Mouse (Mus musculus) embryonic facial prominence, embryonic 15.5 days (tissue): ENCODE measurements around the gene Pamr1. TPM values are rescaled to one million over a fixed set of nuclear protein-coding genes. Genes with fewer than 3 reads are reported as not detected.

Source experiments
- ATAC-seq: fragments of 200-750 bp; cut with Nextera tagmentation; 2 replicates; pipeline ENCODE4 v1.8.0; 2017; ENCODE audit warnings: low read depth, moderate TSS enrichment; ENCODE audit not compliant: insufficient number of reproducible peaks, low FRiP score, low TSS enrichment
- H3K27ac ChIP-seq: fragments of 300-500 bp; sonication (generic); replicated peaks from 2 replicates; pipeline ENCODE4 v1.5.1; 2015; ENCODE audit warnings: mild to moderate bottlenecking, inconsistent platforms
- H3K27me3 ChIP-seq: fragments of 300-500 bp; sonication (generic); 2 replicates; pipeline ENCODE4 v1.6.1; 2015; ENCODE audit warnings: inconsistent platforms
- H3K36me3 ChIP-seq: fragments of 300-500 bp; sonication (generic); 2 replicates; pipeline ENCODE4 v1.6.1; 2015; ENCODE audit warnings: mild to moderate bottlenecking, inconsistent platforms
- H3K4me1 ChIP-seq: fragments of 300-500 bp; sonication (generic); 2 replicates; pipeline ENCODE4 v1.6.1; 2015; ENCODE audit warnings: inconsistent platforms
- H3K4me2 ChIP-seq: fragments of 300-500 bp; sonication (generic); replicated peaks from 2 replicates; pipeline ENCODE4 v1.6.1; 2015; ENCODE audit warnings: mild to moderate bottlenecking, inconsistent platforms
- H3K4me3 ChIP-seq: fragments of 300-500 bp; sonication (generic); replicated peaks from 2 replicates; pipeline ENCODE4 v1.5.1; 2015; ENCODE audit warnings: mild to moderate bottlenecking, inconsistent platforms
- H3K9ac ChIP-seq: fragments of 300-500 bp; sonication (generic); 2 replicates; pipeline ENCODE4 v1.6.1; 2015; ENCODE audit warnings: inconsistent platforms
- H3K9me3 ChIP-seq: fragments of 300-500 bp; sonication (generic); replicated peaks from 2 replicates; pipeline ENCODE4 v1.6.1; 2016; ENCODE audit warnings: inconsistent platforms
- WGBS: fragments of 180-500 bp; shearing (Covaris S2); methylation state at CpG from one replicate; pipeline ENCODE4 v1.1.7; 2015; 5-methylcytosine and 5-hydroxymethylcytosine counted together
- polyA plus RNA-seq: library from polyadenylated mRNA; unstranded; fragments of >200 nt; fragmentation: Nextera tagmentation; extraction: Ambion mirVana; gene quantifications from 2 replicates; pipeline ENCODE4 v1.2.1, GENCODE M21; 2015

Pamr1 gene
- polyA plus RNA-seq, 1 experiment from 2014 or later: 18.8 TPM

DNA sequence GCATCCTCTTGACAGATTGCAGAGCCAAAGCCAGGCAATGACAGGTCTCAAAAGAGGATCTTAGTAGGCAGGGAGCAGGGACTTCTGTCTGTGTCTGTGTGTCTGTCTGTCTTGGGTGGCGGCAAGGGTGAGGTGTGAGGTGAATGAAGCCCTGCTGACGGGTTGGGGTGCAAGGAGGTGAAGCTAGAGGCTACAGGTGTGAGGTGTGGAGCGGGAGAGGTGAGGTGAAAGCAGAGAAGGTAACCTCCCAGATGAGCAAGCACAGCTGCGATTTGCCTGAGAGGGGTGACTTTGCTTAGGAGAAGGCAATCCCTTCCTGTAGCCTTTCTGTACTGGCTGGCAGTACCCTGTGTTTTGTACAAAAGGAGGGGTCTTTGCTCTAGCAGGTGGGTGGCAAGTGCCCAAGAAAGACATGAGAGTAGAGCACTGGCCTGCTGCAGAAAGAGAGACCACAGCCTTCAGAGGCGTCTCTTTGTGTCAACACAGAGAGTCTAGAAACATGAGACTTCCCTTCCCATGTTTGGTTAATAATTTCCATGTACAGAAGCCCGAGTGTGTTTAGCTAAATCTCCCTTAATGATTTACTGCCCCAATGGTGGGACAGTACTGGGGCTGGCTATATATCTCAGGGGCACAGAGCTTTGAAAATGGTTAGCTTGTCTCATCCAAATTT, 1.2 kb downstream of the Pamr1 start:
- Histone ChIP-seq H3K4me2 (peak overlapping the region; percentile 54), H3K27me3 (peaks cover 12% of the 10 kb centered on the region), H3K27ac (no peak overlapping the region), H3K9ac (no peak overlapping the region), H3K4me1 (peaks cover 31% of the 10 kb centered on the region), H3K36me3 (no peaks in the 10 kb centered on the region), H3K4me3 (peak overlapping the region; percentile 38), H3K9me3 (no peaks in the 10 kb centered on the region)
- ATAC-seq: no peak
- WGBS: 25% methylated on average over 6 of the region's 6 CpGs

GRCm38 (mm10) chr2:102551594-102551993, 1.8 kb downstream of the Pamr1 start:
- Histone ChIP-seq H3K36me3 (no peaks in the 10 kb centered on the region), H3K27ac (no peak overlapping the region)

GRCm38 (mm10) chr2:102552095-102552537, 2.3 kb downstream of the Pamr1 start:
- peaks cover 12% of the 10 kb centered on the region for H3K27me3 ChIP-seq
- no peak overlapping the region; the same call in 1 of the 2 replicates for H3K4me2 ChIP-seq
- 0 out of 2 replicates have a peak, but pooled peaks have one; percentile 22 for ATAC-seq

More at GRCm38 (mm10) chr2:102551594-102551993, 1.8 kb downstream of the Pamr1 start:
- no peak for ATAC-seq
- Histone ChIP-seq H3K9me3 (no peaks in the 10 kb centered on the region), H3K4me1 (peaks cover 31% of the 10 kb centered on the region), H3K4me2 (peak overlapping the region; percentile 54; the same call in 1 of the 2 replicates), H3K9ac (no peak overlapping the region), H3K27me3 (peaks cover 12% of the 10 kb centered on the region), H3K4me3 (no peak overlapping the region)
- WGBS: 28% methylated on average over 3 of the region's 3 CpGs

DNA sequence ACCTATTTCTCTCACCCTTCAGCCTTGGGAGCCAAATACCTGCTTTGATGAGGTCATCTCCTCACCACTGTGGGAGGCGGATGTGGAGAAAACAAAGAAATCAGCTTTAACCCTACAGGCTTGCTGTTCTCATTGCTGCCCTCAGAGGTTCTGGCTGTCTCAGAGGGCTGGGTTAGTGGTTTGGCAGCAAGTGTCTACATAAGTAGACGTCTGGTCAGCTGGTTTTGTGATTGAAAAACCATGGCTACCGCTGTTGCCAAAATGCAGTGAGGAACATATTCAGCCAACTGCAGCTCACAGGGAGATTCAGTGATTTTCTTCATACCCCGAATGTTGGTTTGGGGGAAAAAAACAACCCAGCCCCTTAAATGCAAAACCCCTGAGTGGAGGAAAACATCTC, 7.3 kb downstream of the Pamr1 start:
- WGBS: 51% methylated on average over 4 of the region's 4 CpGs
- Histone ChIP-seq H3K36me3 (no peaks in the 10 kb centered on the region), H3K4me2 (no peak overlapping the region), H3K27me3 (no peaks in the 10 kb centered on the region), H3K9ac (no peak overlapping the region), H3K4me1 (peaks cover 6% of the 10 kb centered on the region; the same call in 1 of the 2 replicates), H3K27ac (no peak overlapping the region), H3K9me3 (no peaks in the 10 kb centered on the region), H3K4me3 (no peak overlapping the region)
- ATAC-seq: 0 out of 2 replicates have a peak, but pooled peaks have one; percentile 51

More at GRCm38 (mm10) chr2:102552095-102552537, 2.3 kb downstream of the Pamr1 start:
- WGBS: 6% methylated on average over 5 of the region's 5 CpGs
- Histone ChIP-seq H3K36me3 (no peaks in the 10 kb centered on the region), H3K4me1 (peaks cover 31% of the 10 kb centered on the region), H3K9ac (no peak overlapping the region), H3K4me3 (no peak overlapping the region), H3K27ac (no peak overlapping the region), H3K9me3 (no peaks in the 10 kb centered on the region)

DNA sequence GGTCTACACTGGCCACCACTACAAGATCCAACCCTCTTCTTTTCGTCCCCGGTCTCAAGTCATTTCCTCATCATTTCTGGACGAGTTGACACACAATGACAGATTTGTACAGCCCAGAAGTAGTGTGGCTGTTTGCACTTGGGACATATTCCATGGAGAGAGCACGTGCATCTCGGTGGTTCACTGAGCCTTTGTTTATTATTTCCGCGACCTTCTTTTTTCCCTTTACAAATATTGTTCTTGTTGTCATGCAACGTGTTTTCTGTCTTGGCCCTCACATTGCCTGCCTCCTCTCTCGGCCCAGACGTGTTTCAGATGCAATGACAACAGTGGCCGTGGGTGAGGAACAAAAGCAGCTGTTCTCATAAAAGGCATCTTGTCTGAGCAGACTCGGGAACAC, 9.2 kb downstream of the Pamr1 start:
- Histone ChIP-seq H3K9ac (no peak overlapping the region), H3K9me3 (no peaks in the 10 kb centered on the region), H3K4me1 (no peaks in the 10 kb centered on the region), H3K27me3 (no peaks in the 10 kb centered on the region), H3K4me3 (no peak overlapping the region), H3K4me2 (no peak overlapping the region), H3K36me3 (no peaks in the 10 kb centered on the region), H3K27ac (no peak overlapping the region)
- no peak for ATAC-seq
- whole genome bisulfite sequencing: 79% methylated on average over 12 of the region's 12 CpGs

- ATAC-seq: no peak
- 61% methylated on average over 1 of the region's 1 CpGs for whole genome bisulfite sequencing
- Histone ChIP-seq H3K4me2 (no peak overlapping the region), H3K27me3 (no peaks in the 10 kb centered on the region), H3K27ac (no peak overlapping the region), H3K36me3 (no peaks in the 10 kb centered on the region), H3K4me1 (no peaks in the 10 kb centered on the region), H3K4me3 (no peak overlapping the region), H3K9me3 (no peaks in the 10 kb centered on the region), H3K9ac (no peak overlapping the region)
Measured at GRCm38 (mm10) chr2:102563848-102564247, 14.0 kb downstream of the Pamr1 start.

GRCm38 (mm10) chr2:102579248-102579647, 29.4 kb downstream of the Pamr1 start:
- WGBS: 70% methylated on average over 4 of the region's 4 CpGs
- Histone ChIP-seq H3K9me3 (no peaks in the 10 kb centered on the region), H3K4me1 (no peaks in the 10 kb centered on the region), H3K27me3 (no peaks in the 10 kb centered on the region), H3K36me3 (no peaks in the 10 kb centered on the region), H3K4me2 (no peak overlapping the region), H3K27ac (no peak overlapping the region), H3K9ac (no peak overlapping the region), H3K4me3 (no peak overlapping the region)
- no peak for ATAC-seq

DNA sequence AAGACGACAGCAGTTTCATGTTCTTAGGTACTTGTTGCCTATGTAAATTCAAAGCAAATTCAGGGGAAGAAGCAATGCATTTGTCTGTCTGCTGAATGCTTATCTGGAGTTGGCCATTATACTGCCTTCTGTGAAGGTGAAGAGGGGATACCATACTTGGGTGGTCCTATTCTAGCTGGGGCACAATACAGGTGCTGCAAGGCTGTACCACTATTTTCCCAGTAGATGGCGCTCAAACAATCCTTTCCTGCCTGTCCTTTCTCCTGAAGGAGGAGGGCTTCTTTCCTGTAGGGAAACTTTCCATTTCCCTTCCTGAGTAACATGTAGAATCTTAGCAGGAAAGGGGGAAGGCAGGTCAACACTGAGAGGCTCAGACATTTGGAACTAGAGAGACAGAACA, 40.2 kb downstream of the Pamr1 start:
- Histone ChIP-seq H3K27ac (no peak overlapping the region), H3K4me2 (no peak overlapping the region), H3K9me3 (no peaks in the 10 kb centered on the region), H3K4me1 (no peaks in the 10 kb centered on the region), H3K9ac (no peak overlapping the region), H3K27me3 (no peaks in the 10 kb centered on the region; the same call in 1 of the 2 replicates), H3K36me3 (no peaks in the 10 kb centered on the region), H3K4me3 (no peak overlapping the region)
- 29% methylated on average over 2 of the region's 2 CpGs for WGBS
- ATAC-seq: no peak

DNA sequence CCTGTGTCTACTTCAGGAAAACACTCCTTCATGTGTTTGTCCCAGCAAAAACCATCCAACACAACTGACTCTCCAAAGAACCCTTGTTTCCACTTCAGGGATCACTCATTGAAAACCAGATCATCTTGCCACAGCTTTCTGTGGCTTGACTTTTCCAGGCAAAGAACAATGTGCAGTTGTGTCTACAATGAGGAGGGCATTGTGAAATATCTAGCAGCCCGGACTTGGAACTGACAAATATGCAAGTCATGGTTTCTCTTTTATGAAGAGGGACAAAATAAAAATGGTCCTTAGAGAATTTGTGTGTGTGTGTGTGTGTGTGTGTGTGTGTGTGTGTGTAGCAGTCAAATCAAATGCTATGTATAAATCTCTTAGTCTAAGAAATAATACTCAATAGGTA, 44.7 kb downstream of the Pamr1 start:
- no peaks in the 10 kb centered on the region for H3K36me3 ChIP-seq
- no peak overlapping the region for H3K4me2 ChIP-seq
- H3K4me1 ChIP-seq: peaks cover 4% of the 10 kb centered on the region
- H3K9ac ChIP-seq: no peak overlapping the region
- no peak overlapping the region for H3K27ac ChIP-seq
- H3K27me3 ChIP-seq: no peaks in the 10 kb centered on the region; the same call in 1 of the 2 replicates
- ATAC-seq: no peak
- H3K4me3 ChIP-seq: no peak overlapping the region
- 57% methylated on average over 1 of the region's 1 CpGs for WGBS
- H3K9me3 ChIP-seq: no peaks in the 10 kb centered on the region

DNA sequence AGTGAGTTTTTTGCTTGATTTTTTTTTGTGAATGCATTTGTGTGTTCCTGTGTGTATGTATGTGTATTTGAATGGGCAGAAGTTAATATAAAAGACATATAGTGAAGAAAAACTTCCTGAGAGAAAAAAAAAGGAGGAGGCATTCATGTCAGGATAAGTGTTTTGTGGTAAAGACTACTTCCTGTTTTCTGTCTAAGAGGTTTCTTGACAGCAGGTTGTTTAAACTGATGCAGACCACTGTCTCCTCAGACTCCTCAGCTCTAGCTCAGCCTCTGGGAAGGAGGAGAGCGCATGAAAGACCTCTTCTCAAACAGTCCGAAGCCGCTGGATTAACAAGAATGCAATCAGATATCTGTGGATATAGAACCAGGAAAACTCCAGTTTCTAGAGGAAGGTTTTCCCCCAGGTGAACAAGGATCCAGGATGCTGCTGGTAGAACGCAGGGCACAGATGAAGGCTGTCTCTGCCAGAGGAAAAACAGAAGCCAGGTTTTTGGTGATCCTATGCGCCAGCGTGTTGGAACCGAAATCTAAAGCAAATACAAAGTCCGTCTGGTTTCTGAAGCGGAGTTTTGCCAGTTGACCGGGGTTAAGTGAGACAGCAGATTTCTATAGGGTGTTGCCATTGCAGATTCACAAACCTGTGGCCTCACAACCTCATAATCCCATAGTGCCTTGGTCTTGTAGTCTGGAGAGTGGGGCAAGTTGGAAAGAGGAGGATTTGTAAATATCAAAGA, 45.8 kb downstream of the Pamr1 start:
- H3K4me2 ChIP-seq: no peak overlapping the region
- no peak for ATAC-seq
- H3K9me3 ChIP-seq: no peaks in the 10 kb centered on the region
- no peaks in the 10 kb centered on the region for H3K27me3 ChIP-seq
- peaks cover 6% of the 10 kb centered on the region for H3K4me1 ChIP-seq
- no peak overlapping the region for H3K27ac ChIP-seq
- no peak overlapping the region for H3K9ac ChIP-seq
- 89% methylated on average over 10 of the region's 10 CpGs for WGBS
- no peak overlapping the region for H3K4me3 ChIP-seq
- no peaks in the 10 kb centered on the region for H3K36me3 ChIP-seq

- ATAC-seq: no peak
- H3K4me1 ChIP-seq: peaks cover 6% of the 10 kb centered on the region
Measured at GRCm38 (mm10) chr2:102598911-102599721, 49.3 kb downstream of the Pamr1 start.

More at GRCm38 (mm10) chr2:102598911-102599721, 49.3 kb downstream of the Pamr1 start:
- H3K4me2 ChIP-seq: no peak overlapping the region
- WGBS: 33% methylated on average over 2 of the region's 2 CpGs
- H3K9ac ChIP-seq: no peak overlapping the region
- no peak overlapping the region for H3K27ac ChIP-seq
- no peaks in the 10 kb centered on the region for H3K9me3 ChIP-seq
- no peak overlapping the region for H3K4me3 ChIP-seq
- no peaks in the 10 kb centered on the region for H3K27me3 ChIP-seq
- H3K36me3 ChIP-seq: no peaks in the 10 kb centered on the region
